Mouse (Mus musculus) kidney, adult 8-10 months (tissue): Measurements from ENCODE around the gene Sf3a1.

Experiments
- DNase-seq, 2 experiments: peaks; one replicate each; pipeline ENCODE4 v3.0.0; 2022

The Sf3a1 gene

DNA sequence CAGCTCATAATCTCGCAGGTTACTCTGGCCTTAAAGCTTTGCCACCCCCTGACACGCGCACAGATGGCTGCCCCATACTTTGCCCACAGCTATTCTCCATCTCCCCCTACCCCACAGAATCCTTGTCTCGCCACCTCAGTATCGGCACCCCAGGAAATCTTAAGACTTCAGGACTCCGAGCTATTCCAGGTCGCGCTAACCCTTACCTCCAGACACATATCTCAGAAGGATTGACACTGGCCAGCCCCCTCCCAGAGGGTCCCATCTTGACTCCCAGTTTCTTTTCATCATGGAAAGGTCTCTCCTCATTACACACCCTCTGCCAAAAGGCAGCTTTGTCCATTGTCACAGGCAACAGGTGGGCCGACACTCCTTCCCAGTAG lies 27.2 kb downstream of the Sf3a1 start:
- DNase-seq = no peak

DNA sequence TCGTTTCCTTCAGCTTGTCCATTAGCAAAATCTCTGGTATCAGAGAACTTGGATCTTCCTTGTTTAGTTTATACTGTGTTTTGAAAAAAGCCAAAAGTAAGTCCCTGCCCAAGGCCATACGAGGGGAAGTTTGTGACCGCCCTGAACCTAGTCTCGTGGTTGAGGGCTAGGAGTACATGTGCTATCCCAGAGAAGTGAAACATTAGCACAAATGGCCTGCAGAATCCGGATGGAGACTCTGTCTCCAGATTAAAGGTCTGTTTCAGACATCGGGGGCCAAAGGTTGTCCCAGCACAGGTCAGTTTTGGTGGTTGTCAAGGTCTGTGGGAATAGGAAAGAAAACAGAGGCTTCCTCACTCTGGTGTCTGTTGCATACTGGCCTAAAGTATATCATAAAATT lies 29.0 kb downstream of the Sf3a1 start:
- peak; percentile 85 to 90 for DNase-seq

DNA sequence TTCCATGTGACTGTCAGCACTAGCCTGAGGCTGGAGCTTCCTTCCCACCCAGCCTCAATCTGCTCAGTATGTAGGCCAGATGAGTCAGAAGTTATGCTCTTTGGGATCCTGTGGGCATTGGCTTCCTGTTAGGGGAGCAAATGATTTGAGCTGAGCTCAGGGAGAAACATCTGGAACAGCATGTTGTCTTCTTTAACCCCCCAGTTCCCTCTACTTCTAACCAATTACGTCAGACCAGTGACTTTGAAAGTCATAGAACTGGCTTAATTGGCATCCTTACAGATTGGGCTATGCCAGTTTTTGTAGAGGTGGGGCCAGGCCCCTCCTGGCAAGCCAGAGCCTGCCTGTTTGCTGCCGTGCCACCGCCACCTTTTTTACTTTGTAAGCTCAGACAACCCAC lies 30.5 kb downstream of the Sf3a1 start:
- DNase-seq = no peak

DNA sequence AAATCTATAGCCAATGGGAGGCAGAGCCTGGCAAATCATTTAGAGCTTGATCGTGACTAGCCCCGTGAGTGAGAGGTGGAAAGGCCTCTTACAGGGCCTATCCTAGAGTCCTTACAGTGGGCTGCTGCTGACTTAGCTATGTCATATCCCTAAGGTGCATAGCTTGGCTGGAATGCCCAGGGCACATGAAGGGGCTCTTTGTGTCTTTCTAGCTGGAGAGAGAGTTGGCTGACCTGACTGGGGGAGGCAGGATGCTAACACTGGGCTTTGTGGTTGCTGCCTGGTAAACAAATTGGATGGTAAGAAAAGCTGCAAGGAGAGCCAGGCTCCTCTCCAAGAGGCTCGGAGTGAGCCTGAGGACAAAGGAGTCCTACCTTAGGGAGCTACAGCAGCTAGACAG lies 32.6 kb downstream of the Sf3a1 start:
- DNase-seq = no peak

DNA sequence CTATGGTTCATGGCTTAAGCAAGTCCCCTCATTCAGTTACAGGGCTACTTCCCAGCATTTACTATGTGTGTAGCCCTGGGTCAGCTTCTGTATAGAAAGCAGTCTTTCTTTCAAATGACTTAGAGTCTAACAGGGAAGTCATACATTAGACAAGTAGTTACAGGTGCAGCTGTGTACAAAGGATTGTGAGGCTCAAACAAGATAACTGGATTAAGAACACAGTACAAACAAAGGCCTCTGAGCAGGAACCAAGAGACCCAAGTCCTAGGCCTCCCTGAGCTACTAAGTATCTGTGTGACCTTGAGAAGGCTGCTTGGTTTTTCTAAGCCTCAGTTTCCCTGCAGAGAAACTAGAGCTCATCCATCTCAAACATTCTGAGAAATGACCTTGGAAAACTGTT lies 33.3 kb downstream of the Sf3a1 start:
- DNase-seq = no peak

DNA sequence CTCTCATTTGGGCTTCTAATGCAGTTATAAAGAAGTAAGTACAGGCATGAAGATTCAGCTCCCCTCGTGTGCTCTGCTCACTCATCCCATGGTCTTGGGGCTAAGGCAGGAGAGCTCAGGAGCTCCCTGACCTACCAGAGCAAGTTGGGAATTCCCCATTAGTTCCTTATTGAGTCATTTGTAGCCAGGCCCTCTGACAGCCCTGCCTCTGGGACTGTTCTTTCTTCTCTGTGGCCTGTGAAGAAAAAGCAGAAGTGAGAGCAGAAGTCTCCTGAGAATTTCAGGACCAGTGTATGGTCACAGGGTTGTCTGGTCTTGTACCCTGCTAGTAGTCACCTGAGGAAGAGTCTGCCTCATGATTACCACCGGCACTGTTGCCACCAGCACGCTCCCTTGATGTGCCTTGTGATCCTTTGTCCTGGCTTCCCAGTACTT lies 35.5 kb downstream of the Sf3a1 start:
- DNase-seq = no peak

DNA sequence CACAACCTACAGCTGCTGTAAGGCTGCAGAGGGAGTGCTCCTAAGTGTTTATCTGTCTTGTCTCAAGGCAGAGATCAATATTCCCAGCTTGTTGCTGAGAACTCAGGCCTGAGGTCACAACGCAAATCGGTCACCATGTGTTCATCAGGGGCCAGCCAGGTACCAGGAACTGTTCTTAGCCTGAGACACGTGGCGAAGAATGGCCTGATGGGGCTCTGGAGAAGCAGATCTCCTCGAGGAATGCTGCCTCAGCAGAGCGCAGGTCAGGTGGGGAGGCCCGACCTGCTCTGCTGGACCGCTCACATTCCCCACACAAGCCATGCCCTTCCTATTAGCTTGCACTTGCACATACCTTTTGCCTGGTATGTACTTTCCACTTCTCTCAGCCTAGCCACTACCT lies 36.5 kb downstream of the Sf3a1 start:
- DNase-seq = peak; percentile 78 to 85

DNA sequence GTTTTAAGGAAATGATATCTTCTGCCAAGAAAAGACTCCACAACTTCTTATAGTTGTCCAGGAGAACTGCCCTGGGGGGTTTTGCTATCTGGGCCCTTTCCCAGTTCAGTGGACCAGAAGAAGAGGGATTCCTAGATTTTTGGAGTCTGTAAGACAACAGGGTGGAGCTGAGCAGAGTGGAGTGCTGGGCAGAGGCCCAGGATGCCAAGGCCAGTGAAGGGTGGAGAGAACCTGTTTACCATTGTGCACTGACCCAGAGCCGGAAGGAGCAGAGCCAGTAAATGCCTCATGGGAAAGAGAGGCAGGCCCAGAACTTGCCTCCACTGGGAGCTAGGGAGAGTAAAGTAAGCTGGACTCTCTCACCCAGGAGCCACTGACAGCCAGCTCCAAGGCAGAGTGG lies 37.5 kb downstream of the Sf3a1 start:
- DNase-seq = peak; percentile 91 to 95

DNA sequence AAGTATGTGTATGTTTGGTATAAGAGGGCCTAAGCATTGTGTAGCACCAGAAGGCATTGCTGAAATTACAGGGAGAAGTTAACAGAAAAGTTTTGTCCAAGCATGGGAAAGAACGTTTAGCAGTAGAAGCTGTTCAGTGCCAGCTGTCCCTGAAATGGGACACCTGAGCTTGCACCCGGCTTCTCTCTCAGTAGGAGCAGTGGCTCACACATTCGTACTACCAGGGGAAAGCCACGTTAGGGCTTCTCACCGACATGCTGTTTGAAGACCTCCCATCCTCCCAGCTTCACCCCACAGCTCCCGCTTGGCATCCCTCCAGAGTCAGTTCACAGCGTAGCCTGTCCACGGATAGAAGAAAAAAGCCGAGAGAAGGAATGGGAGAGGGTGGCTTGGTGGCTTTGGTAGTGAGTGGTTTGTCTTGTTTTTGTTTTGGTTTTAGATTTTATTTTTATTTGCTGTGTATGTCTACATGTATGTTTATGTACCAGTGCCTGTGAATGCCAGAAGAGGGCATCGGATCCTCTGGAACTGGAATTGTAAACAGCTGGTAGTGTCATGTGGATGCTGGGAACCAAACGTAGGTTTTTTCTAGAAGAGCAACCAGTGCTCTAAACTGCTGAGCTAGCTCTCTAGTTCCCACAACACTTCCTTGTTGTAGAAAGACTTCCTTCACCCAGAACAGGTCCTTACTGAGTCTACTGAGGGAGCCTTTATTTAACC lies 42.0 kb downstream of the Sf3a1 start:
- DNase-seq = no peak

DNA sequence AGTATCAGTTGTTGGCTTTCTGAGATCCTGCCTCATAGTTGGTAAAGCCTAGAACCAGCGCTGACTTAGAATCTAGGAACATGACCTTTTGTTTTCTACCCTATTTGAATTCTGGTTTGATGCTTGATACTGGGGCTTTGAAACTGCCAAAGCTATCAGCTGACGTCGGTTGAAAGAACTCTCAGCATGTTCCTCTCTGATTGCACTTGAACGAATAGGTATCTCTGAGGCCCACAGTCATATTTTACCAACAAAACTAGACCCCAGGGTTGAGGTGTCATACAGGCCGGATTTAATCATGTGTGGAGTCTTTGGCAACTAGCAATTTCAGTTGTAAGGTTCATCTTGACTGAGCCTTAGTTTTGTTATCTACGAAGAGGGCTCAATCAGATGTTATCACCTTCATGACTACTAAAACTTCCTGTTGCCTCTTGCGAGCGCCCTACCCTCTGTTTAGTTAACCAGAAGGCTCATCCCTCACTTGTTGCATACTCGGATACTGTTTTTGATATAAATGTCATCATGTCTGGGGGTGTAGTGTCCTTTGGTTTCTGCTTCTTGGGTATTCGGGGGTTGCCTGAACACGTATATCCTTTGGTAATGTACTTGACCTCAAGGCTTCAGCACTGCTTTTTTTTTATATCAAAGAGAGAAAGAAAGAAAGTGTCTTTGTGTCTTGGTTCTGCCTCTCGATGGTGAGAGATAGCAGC lies 43.0 kb downstream of the Sf3a1 start:
- DNase-seq = no peak

DNA sequence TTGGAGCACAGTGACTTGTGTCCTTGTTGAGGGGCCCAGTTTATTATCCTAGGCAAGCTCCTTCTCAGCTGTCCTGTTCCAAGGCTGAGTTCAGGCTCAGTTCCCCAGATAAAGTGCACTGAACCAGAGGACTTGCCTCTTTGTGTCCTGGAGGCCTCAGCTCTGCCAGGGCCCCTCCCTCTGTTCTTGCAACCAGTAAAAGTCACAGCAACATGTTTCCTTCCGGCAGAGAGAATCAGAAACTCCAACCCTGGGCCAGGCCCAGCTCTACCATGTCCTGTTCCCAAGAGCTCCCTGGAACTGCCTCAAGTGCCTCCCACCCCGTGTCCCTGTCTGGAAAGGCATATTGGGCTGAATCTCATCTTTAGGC lies 43.5 kb downstream of the Sf3a1 start:
- peak; percentile 77 to 81 for DNase-seq

DNA sequence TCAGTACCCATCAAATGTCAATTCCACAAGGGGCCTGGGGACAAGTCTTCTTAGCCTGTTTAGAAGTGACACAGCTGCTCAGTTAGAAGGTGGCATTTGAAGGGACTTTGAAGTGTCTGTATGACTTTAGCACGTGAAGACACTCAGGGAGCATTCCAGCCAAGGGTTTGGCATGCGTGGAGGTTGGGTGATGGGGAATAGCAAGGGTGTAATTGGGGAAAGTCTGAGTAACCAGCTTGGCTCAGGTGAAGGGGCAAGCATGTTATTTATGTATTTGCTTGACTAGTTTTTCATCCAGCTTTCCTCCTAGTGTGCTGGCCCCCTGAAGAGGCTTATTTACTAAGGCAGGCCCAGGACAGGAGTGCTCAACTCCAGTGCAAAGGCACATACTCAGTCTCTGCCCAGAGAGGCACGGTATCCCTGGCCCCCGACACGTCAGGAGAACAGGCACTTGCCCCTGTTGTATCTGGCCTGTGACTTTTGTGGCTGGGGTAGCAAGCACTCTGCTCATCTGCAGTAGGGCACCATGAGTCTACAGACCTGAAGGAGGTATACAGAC lies 45.0 kb downstream of the Sf3a1 start:
- no peak for DNase-seq

DNA sequence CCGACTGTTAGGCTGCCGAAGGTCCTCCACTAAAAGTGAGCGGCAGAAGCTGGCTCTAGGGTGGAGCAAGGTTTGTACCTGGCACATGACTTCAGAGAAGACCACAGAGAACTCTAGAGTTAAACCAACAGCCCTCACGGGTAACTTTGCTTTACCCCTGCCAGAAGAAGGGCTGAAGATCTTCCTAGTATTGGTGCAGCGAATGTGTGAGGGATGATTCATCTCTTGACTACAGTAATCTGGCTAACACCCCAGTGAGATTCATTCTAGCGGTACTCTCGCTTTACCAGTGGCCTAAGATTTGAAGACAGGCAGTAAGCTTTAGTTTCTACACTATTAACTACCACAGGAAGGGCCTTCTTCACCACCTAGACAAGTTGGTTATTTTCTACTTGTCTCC lies 45.8 kb downstream of the Sf3a1 start:
- no peak for DNase-seq

DNA sequence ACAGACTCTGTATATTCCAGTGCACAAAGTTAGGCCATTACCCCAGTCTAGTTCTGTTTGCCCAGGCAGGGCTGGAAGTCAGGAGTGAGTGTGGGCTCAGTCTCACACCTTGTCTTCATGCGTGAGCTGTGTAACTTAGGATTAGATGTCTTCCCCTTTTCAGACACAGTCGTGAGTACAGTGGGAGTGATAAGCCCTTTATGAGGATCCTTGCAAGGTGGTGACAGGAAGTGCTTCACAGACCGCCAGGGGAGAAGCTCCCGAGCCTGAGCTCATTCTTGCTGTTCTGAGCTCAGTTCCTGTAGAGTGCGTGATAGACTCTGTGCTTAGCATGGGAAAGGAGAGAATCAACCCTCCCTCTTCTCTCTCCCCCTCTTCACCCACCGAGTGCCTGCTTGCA lies 46.4 kb downstream of the Sf3a1 start:
- no peak for DNase-seq

DNA sequence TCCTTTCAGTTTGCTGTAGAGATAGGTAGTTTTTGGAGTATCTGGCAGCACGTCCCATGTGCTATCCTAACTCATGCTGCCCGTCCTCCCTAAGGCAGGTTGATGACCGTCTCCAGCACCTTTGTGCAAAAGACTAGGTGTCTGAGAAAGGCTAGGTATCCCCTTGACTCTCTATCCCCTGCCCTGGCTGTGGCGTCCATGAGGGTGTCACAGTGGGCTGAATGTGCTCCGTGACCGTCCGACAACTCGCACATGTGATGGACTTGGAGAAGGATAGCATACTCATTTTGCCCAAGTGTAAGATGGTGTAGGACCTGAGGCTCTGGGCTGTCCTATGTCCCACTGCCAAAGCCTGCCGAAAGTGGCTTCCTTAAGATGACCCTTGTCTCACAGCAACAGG lies 47.5 kb downstream of the Sf3a1 start:
- peak in 1 of 2 experiments; percentile 0 for DNase-seq

DNA sequence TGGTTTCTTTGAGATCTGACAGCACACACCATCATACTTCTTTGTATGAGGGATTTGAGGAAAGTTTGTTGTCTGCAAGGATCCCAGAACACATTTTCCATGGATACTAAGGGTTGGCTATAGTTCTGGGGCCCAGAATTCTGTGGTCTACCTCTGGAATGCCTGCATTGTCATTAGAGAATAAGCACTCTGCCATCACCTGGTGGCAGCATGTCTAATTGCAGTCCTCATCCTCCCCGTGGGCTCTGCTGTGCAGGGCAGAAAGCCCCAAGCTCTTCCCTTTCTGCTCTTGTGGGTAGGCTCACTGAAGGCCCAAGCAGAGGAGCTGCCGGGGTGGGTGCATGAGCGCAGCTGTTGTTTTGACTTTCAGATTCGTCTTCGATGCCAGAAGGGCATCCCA lies 49.4 kb downstream of the Sf3a1 start:
- DNase-seq = no peak

DNA sequence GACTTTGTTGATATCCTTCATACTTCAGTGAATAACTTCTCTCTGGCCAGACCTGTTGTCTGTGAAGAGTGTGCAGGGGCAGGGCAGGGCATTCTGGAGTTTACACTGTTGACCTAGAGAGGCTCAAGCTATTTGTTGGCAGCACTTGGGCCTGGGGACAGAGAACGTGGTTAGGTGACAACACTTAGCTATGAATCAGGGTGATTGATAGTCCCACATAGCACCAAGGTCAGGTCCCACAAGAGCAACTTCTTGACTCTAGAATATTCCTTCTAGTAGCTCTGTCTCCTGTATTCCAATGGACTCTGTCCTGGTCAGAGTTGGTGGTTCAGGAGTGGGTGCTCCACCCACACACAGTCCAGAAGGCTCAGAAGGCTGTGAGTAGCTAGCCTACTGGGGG lies 50.6 kb downstream of the Sf3a1 start:
- peak in 1 of 2 experiments; percentile 47 for DNase-seq

DNA sequence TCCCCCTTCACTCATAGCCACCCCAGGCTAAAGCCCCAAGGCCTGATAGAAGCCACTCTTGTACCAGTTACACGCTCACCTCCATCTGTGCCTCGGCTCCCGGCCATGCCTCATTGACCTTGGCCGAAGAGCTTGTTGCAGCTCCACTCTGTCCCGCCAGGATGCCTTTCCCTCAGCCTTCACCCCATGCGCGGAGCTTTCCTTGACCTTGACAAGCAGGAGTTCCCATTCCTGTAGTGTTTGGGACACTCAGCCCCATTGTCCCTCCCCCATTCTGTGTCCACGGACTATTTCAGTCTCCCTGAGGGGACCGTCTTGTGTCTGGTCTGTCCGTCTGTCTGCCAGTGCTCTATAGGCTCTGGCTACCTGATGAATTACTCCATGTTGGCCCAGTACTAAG lies 53.0 kb downstream of the Sf3a1 start:
- no peak for DNase-seq

DNA sequence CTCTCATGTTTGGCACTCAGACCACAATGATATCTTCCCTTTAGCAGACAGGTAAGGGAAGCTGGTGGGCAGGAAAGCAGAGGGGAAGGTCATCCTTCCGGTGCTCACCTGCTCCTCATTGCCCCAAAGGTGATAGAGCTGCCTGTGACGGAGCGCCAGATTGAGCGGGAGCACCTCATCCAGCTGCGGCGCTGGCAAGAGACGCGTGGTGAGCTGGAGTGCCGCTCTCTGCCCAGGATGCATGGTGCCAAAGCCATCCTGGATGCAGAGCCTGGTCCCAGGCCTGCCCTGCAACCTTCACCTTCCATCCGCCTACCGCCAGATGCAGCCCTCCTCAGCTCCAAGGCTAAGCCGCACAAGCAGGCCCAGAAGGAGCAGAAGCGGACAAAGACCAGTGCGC lies 54.4 kb downstream of the Sf3a1 start:
- no peak for DNase-seq

DNA sequence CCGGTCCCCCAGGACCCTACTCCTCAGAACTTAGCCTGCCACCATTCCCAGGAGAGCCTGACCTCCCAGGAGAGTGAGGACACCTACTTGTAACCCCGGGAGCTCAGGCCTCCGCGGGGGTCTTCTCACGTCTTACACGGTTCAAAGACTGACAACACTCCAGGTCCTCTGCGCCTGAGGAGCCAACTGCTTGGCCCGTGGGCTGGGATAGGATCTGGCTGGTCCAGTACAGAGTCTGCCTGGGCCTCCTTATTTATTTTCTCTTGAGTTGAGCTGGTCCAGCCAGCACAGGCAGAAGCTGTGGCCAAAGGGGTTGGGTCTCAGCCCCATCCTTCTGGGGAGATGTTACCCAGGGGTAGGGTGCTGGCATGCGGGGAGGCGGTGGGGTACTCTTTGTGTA lies 54.9 kb downstream of the Sf3a1 start:
- no peak for DNase-seq

DNA sequence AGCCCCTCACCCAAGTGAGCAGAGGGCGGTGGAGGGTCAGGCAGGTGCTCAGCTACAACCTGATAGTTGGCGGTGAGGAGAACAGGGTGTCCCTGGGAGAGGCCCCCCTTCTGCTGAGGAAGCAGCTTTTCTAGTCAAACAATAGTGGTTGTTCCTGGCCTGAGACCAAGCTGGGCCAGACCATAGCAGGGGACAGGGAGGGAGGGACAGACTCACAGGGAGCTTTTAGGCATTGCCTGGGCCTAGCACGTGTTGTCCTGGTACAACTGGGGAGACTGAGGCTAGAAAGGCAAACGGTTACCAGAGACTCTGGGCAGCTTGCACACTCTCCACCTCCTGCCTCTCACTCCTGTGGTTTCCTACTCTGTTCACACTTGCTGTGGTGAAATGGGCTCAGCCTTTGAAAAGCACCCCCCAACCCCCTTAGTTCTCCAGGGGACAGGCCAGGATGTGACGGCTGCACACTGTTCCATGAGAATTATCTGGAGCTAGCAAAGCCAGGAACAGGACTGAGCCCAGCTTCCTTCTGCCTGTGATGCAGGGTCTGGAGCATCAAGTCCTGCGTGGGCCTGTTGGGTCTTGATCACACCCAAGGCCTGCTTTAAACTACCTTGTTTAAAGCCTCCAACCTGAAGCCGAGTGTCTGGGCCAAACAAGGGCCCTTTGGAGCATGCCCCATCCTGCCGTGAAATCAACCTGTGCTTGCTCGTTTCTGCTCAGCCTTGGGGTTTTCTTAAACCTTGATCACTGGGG lies 56.3 kb downstream of the Sf3a1 start:
- peak; percentile 74 to 81 for DNase-seq

DNA sequence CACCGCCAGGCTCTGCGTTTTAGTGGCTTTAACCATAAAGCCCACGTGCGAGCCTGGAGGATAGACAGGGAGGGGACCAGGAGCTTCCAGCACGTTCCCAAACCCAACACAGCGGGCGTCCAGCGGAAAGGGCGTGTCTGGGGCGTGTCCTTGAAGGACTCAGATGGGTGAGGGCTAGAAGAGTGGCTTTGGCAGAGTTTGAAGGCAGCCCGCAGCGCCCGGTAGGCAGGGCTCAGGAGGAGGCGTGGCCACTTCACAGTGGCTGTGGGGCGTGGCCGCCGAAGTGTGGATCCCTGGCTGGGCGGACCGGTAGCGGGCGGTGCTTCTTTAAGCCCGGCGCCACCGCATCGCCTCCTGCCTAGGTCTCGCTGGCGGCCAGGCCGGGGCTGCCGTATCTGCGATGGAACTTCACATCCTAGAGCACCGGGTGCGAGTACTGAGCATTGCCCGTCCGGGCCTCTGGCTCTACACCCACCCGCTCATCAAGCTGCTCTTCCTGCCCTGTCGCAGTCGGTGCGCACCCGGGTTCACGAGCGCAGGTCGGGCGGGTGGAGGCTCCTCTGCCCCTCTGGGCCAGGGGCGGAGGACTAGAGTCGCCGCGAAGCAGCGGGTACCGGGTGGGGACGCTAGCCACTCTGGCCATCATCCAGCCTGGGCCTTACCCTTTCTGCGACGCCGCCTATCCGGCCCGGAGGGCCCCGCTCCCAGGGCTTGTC lies 57.9 kb downstream of the Sf3a1 start, which contains the start of gene Castor1:
Gene Castor1 (plus strand): TSS at position 312 of the 716 bp plus-strand sequence.
- peak; percentile 97 to 98 for DNase-seq

DNA sequence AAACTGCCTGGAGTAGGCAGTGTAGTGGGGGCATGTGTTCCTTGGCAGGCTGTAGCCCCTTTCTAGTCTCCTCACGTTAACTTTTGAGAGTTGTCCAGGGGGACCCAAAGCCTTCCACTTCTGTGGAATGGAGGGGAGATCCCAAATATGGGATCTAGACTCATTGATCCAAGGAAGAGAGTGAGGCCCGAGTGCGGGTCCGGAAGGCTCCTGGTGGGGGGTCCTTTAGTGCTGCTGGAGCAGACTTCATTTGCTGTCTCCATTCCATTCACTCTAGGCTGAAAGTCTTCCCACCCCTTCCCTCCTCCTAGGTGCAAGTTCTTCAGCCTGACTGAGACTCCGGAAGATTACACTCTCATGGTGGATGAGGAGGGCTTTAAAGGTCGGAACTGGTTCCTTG lies 58.5 kb downstream of the Sf3a1 start:
- no peak for DNase-seq
